Mouse (Mus musculus): ENCODE measurements around the gene Cfap77.
"Not testable (repeated sequence)": the region's sequence is repeated elsewhere in the genome, so short reads cannot be mapped to it uniquely, and the experiment has no call there.

The Cfap77 gene

DNA sequence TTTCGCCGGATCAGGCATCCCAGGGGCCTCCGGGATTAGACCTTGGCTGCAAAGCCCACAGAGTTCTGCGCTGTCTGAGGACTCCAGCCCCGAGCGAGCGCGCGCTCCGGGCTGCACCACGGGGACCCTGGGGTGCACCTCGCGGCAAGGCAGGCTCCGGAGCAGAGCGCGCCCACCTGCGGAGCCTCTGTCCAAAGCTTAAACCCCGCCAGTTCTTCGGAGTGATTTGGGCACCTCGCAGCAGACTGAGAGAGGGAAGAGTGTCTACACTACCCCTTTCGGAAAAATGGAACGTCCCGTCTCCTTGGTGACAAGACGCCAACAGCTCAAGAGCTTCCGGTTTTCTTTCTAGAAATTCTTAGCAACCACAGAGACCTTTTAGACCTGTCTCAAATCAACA is at the start of gene Cfap77:
Cfap77 (minus strand) TSS at position 76 of the 400 bp plus-strand sequence.
- DNase-seq (ENCODE audit: low spot score), result peak; percentile 89

DNA sequence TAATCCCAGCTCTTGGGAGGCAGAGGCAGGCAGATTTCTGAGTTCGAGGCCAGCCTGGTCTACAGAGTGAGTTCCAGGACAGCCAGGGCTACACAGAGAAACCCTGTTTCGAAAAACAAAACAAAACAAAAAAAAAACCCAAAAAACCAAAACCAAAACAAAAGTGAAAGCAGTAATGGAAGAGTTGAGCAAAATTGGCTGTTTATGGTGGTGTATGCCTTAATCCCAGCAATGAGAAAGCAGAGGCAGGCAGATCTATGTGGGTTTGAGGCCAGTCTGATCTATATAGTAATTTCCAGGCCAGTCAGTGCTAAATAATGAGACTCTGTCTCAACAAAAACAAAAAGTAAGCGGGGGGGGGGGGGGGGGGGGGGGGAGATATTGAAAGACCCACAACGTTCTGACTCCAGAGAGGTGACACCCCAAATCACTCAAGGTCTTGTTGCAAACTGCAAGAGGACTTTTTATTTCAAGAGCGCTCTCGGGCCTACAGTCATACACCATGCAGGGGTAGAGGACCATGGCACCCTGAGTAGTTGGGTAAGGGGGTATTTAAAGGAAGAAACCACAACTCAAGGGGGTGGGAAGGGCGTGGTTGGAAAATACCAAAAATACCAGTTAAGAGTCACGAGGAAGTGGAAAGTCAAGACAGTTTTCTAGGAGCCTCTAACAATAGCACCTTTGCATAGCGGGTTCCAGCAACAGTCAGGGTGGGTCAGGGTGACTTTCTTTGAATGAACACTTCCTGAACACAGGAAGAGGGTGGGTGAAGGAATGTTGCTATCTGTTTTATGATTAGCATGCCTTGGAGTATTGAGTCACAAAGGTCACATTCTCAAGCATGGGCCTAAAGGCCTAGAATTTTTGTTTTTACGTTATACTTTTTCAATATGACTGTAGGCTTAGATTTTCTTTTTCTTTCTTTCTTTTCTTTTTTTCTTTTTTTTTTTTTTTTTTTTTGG is 47.8 kb upstream of the Cfap77 start:
- DNase-seq (ENCODE audit: low spot score), result not testable (repeated sequence)

DNA sequence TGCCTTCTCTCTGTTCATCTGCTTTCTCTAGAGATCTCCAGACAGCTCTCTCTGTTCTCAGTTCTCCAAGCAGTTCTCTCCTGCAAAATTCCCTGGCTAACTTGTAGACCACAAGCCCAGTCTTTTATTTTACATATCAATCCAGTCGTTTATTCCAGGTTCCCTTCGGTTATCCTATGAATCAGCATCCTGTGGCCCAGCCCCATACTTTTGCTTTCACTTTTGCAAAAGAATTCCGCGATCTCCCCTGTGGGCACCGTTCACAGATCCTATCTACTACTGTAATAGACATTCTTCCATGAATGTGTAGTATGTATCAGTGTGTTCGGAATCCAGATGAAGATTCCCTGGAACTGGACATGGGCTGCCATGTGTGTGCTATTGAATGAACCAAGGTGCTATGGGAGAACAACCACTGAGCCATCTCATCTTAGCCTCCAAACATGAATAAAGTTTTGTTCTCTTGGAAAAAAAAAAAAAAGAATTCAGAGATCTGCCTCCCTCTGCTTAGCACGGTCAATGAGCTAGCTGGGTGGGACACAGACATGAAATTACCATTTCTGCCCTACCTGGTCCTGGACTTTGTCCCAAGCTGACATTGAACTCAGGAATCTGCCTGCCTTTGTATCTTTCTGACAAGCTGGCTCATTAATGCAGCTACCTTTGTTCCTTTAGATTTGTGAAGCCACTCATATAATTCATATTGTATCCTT is 46.1 kb upstream of the Cfap77 start:
- DNase-seq (ENCODE audit: low spot score), result no peak

DNA sequence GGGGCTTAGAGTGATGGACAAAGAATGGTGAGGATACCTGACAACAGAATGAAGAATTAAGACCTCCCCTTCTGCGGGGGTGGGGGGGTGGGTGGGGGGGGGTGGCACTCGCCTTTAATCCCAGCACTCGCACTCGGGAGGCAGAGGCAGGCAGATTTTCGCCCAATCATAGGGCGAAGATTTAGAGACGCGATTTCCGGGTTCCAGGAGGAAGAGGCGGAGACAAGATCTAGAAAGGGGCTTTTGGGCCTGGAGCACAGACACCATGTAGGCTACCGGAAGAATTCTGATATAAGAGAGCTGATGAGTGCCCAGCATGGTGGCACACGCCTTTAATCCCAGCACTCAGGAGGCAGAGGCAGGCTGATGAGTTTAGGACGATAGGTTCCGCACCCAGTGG is 44.8 kb upstream of the Cfap77 start:
- DNase-seq (ENCODE audit: low spot score), result no peak

DNA sequence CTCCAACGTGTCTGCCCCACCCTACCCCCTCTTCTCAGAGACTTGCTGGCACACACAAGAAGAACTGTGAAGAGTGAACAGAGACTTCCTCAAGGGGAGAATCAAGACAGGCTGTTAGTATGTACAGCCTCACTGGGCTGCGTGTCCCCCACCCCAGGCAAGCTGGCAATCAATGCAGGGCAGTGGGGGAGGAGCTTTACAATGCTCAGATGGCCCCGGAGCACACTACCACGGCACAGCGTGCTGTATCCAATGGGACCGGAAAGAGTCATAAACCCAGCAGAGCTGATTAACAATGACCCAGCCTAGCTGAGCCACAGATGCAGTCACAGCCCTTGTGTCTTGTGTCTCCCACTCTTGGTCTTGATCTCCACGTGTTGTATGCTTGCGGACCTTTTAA is 43.9 kb upstream of the Cfap77 start:
- no peak for DNase-seq (ENCODE audit: low spot score)

DNA sequence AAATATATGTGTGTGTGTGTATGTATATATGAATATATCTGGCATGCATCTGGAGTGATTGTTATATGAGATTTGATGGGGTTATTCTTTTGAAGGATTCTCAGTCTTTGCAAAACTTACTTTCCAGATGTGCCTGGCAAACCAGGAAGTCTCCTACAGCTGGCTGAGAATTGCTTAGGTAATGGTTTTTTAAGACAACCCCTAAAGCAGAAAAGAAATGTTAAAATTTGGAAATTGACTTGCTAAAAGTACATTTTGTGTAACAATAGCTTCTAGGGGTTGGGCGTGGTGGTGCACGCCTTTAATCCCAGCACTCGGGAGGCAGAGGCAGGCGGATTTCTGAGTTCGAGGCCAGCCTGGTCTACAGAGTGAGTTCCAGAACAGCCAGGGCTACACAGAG is 43.1 kb upstream of the Cfap77 start:
- not testable (repeated sequence) for DNase-seq (ENCODE audit: low spot score)

DNA sequence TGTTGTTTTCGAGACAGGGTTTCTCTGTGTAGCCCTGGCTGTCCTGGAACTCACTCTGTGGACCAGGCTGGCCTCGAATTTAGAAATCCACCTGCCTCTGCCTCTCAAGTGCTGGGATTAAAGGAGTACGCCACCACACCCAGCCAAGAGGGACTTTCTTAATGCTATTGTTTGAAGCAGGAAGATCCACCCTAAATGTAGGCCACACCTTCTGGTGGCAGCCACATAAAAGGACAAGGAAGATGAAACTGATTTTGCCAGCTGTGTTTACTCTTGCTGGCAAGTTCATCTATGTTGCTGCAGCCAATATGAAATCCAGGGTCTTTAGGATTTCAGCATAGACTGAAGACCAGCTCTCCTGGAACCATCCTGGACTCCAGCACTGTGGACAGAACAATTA is 42.6 kb upstream of the Cfap77 start:
- DNase-seq (ENCODE audit: low spot score), result no peak

DNA sequence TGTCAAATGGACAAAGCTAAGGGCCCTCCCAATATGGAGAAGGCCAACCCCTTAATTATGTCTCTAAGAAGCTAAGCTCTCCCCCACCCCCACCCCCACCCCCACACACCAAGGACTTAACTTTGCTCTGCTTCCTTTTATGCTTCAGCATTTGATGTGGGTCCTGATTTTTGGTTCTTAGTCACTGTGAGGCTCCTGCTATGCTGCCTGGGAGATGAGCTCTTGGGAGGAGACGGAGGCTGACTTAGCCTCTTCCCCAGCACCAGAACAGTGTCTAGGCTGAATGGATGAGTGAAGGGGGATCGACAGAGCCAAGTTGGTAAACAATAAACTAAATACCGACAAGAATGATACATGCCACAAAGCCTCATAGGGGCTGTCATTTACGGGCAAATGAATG is 41.9 kb upstream of the Cfap77 start:
- no peak for DNase-seq (ENCODE audit: low spot score)

DNA sequence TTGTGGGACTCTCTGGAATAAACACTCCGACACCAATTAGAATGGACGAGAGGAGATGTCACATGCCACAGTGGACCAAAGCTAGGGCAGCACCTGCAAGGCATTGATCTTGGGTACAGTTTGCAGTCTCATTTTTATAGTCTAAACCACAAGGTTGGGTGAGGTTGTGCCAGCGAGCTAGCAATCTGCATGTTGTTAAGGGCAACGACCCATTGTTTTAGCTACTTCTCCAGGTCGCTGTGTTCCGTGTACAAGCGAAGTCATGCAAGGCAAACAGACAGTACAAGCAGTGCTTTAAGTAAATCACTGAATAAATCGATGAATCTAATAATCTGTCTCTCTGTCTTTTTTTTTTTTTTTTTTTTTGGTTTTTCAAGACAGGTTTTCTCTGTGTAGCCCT is 40.8 kb upstream of the Cfap77 start:
- DNase-seq (ENCODE audit: low spot score), result no peak

DNA sequence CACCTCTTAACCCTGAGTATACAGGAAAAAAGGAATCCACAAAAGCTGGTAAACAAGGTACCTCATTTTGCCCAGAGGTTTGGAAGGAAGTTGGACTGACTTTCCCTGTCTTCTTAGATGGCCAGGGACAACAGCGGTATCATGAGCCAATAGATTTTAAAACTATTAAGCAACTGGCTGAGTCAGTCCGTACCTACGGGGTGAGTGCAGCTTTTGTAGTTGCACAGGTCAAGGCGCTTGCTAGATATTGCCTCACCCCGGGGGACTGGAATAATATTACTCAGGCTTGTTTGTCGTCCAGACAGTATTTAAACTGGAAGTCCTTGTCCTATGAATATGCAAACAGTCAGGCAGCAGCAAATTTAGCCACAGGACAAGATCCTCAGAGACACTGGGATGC is 34.4 kb upstream of the Cfap77 start:
- not testable (repeated sequence) for DNase-seq (ENCODE audit: low spot score)

DNA sequence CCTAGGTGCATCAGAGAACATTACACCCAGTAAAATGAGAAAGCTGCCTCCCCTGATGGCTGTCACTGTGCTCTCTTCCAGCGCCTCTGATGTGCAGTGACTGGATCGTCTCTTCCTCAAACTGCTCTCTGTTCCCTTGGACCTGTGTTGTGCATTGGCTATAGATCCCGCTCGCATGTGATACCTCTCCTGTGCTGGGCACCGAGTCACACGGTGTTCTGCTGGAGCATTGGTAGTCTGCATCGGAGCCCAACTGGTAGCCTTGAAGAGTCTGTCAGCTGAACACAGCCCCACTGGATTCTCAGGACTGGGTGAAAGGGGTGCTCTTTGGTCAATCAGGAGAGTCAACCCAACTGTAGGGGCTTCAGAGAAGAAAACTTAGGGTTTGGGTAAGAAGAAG is 31.2 kb upstream of the Cfap77 start:
- DNase-seq (ENCODE audit: low spot score), result no peak

DNA sequence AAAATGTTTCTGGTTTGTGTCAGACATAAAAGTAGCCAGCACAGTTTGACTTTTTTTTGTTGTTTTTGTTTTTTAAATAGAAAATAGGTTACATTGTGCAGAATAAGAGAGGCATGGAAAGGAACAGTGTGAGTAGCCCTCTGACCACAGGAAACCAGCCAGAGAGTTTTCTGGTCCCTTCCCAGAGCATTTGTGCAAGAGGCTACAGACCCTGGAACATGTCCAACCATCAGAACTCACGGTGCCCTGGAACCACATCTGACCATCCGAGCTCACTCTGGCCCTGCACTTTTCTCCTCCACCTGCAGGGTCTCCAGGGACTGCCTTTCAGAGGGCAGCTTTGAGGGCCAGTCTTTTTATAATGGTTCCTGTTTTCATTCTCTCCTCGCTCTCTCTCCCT is 27.1 kb upstream of the Cfap77 start:
- no peak for DNase-seq (ENCODE audit: low spot score)

DNA sequence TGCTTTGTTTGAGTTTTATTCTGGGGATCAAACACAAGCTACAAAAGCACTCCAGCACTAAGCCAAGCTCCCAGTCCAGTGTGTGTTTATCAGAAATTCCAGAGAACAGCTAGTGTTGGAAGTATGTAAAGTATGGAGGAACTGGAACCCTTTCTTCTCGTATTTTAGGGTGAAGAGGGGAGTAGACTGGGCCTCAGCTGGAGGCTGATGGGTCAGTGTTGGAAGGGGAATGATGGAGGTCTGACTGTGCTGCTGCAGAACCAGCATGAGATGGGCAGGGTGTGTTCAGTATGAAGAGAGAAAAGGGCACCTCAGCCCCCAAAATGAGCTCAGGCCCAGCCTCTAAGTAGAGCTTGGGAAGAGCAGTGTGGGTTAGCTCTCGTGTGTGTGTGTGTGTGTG is 21.4 kb upstream of the Cfap77 start:
- DNase-seq (ENCODE audit: low spot score), result no peak

DNA sequence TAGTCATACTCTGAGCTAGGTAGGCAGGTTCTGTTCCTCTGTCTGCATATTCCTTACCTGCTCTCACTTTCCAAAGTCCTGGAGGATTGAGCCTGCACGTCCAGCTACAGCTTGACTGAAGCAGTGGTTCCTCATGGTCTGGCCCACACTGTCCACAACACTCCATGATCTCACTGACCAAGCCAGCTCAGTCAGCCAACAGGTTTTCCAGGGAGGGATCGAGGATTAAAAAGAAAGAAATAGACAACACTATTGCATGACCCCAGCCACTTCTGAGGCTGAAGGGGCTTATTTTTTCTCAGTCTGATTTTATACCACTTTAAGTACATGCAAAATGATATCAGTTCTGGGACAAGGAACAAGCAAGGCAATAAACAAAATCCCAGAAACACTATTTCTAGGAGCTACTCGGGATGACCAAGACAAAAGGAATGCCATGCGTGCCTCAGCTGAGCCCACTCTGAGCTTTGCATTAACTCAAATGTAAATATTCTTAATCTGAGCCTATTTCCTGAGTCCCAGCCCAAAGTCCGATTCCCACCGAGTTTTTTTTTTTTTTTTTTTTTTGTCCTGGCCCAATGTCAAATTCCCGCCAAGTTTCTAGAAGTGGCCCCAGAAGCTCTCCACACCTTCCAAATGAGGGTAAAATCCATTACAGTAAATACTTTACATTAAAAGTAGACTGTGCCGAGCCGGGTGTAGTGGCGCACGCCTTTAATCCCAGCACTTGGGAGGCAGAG is 20.6 kb upstream of the Cfap77 start:
- no peak for DNase-seq (ENCODE audit: low spot score)

DNA sequence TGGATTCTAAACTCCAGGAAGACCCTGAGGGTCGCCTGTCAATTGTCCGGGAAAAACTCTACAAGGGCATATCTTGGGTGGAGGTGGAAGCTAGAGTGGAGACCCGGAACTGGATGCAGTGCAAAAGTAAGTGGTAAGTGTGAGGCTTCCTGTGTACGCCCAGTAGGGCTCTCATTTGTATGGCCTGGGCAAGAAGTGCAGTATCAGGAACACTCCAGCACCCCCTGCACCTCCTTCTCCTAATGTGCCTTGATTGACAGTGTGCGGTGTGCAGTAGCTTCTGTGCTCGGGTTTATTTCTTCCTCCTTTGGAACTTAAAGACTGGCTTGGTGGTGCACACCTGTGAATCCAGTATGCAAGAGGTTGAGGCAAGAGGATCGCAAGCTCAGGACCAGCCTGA is 19.8 kb upstream of the Cfap77 start:
- DNase-seq (ENCODE audit: low spot score), result no peak

DNA sequence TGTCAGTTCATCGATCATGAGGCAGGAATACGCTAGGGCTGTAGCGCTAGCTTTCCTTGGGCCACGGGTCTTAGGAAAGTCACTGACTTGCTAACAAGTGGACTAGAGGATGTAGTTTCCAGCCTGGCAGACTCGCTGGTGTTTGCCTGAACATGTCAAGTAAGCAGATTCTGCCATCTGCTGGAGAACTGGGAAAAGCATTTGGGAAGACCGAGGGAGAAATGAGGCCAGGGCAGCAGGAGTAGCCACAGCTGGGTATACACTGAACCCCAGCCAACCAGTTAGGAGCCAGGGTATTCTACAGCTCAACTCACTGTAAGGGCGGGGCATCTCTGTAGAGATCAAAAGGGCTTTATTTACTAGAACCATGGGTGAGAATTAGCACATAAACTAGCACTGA is 11.5 kb upstream of the Cfap77 start:
- peak; percentile 71 for DNase-seq (ENCODE audit: low spot score)

DNA sequence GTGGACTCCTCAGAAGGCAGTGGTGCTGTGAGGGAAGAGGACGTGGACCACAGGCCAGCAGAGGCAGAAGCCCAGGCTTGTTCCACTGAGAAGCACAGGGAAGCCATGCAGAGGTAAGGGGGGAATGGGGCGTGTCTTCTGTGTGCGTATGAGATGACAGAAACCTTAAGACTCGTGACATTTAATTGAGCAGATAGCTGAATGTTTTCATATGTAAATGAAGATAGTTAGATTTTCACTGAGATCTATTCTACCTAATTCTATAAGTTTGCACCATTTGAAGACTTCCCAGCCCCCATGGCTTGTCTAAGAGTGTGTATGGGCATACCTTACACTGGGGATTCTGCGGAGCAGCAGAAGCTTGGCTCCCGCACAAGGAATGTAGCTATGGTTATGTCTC is 10.9 kb upstream of the Cfap77 start:
- no peak for DNase-seq (ENCODE audit: low spot score)

DNA sequence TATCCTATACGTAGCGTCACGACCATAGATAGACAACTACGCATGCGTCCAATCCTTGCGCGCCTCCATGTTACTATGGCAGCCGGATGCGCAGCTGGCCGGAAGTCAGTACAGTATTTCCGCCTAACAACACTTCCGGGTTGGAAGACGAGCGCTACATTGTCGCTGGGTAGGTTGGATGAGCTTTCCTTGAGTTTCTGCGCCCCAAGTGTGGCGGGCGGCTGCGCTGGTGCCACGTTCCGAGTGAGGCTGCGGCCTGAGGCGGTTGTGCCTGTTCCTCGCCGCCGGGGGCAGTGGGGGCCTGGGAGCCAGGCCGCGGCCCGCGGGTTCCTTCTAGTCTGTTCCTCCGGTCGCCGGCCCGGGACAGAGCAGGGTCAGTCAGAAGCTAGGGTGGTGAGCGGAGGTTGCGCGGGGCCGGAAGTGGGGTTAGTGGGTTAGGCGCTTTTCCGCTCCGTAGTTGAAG is 5.3 kb upstream of the Cfap77 start, which contains the start of gene Ttf1:
Ttf1 (plus strand) TSS at position 128 of the 463 bp plus-strand sequence.
- DNase-seq (ENCODE audit: low spot score), result peak; percentile 99

DNA sequence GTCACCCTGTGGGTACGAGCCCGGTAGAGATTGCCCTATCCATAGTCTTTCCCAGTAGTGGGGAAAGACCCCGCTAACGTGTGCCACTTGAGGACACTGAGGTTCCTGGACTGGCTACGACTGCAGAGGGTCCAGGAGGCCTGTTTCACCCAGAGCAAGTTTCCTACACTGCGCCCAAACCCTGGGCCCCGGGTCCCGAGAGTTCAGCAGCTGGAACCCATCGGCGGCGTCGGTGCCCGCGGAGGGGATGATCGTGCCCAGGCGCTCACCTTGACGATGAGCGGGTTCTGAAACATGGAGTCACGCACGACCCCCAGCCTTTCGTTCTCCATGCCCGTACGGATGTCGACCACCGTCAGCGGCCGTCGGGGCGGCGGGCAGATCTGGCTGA is 326 bp downstream of the Cfap77 start:
- no peak for DNase-seq (ENCODE audit: low spot score)

DNA sequence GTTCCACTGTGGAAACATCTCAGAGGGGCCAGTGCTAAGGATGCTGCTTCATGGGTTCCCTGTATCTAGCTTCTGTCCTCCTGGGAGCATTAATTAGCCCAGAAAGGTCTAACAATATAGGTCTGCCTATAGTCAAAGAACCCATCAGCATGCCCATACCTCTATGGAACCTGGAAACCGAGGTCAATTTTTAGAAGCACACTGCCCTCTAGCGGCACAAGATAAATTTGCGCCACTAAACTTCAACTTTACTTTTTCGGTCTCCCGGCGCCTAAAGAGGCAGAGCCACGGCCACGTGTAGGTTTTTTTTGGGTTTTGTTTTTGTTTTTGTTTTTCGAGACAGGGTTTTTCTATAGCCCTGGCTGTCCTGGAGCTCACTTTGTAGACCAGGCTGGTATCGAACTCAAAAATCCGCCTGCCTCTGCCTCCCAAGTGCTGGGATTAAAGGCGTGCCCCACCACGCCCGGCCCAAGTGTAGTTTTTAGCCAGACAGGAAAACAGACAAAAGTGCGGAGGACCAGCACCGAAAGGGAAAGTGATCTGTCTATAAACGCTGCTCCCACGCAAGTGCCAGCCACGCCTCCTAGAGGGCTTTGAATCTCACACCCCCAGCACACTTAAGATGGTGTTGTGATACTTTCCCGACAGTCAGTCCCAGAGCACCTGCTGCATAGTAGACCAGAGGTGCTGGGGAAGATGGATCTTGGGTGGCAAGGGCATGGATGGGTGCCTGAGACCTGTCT is 893 bp downstream of the Cfap77 start:
- DNase-seq (ENCODE audit: low spot score), result peak; percentile 69

DNA sequence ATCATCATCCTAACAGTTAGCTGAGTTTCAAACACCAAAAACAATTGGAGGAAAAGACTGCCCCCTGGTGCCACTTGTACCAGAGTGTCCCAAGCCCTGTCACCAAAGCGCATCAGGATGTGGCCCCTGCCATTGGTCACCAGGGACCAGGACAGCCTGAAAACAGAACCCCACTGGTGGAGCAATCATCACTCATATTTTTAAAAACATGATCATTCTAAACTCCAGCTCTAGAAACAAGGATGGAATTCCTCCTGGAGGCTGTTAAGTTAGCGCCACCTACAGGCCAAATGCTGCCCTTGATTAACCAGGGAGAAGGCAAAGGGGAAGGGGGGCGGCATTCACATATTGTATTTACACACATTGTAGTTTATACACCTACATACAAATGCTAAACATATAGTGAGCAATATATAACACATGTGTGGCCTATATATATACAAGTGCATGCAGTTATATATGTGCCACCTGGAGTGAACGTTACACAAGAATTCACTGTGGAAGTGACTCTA is 1.9 kb downstream of the Cfap77 start:
- peak; percentile 77 for DNase-seq (ENCODE audit: low spot score)
